Mouse (Mus musculus): ENCODE data around the gene C5ar1.

DNA sequence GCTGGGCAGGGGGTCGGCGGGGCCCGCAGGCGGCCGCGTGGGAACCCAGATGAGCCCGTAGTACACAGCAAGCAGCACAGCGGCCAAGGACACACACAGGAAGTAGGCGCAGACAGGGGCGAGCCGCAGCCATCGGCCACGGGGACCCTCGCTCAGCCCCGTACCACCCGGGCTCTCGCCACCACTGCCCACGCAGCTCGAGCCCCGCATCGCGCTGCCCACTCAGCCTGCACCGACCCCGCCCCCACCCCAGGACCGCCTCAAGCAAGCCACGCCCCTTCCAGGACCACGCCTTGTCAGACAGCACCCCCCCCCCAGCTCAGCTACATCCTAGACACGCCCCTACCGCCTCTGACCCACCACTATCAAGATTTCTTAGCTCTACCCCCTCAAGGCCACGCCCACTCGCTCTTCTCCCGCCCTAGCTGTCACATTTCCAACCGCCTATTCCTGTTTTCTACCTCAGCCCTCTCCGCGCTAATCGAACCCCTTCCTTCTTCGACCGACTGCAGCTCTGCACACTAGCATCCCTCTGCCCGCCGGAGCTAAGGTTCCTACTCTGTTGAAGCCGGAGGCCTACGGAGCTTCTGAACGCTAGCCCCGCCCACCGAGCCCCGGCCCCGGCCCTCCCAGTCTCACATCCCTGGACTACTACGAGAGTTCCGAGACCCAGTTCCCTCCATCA, 13.9 kb upstream of the C5ar1 start, which contains the start of gene Inafm1:
- TF ChIP-seq CTCF (IDR thresholded peaks at IDR 0.05; ENCODE audit: insufficient read depth, low read length) (no peak), POLR2A (IDR thresholded peaks at IDR 0.05; ENCODE audit: borderline replicate concordance, extremely low read depth, low read depth, low read length) (peak; percentile 15; the same call in 1 of the 2 replicates)

Measured in lung, adult 2 months (tissue).